Mouse (Mus musculus): Measurements from ENCODE around the gene Reg2. TPM values are rescaled to one million over a fixed set of nuclear protein-coding genes. Genes with fewer than 3 reads are reported as not detected.
"Not testable (repeated sequence)": the region's sequence is repeated elsewhere in the genome, so short reads cannot be mapped to it uniquely, and the experiment has no call there.

Gene Reg2
- polyA plus RNA-seq (2015; fragmentation: Nextera tagmentation; extraction: Ambion mirVana), result not detected in 2 replicates

GRCm38 (mm10) chr6:78395323-78395722, at the start of gene Reg2:
TSS of gene Reg2 (plus strand) at chr6:78395623.
- not testable (repeated sequence) for H3K4me1 ChIP-seq; H3K27ac ChIP-seq; ATAC-seq (ENCODE audit: borderline replicate concordance, extremely low read depth, low FRiP score, low TSS enrichment); H3K9me3 ChIP-seq; H3K9ac ChIP-seq; H3K4me3 ChIP-seq; H3K36me3 ChIP-seq; H3K27me3 ChIP-seq; H3K4me2 ChIP-seq
- WGBS, result 92% methylated on average over 5 of the region's 17 CpGs

- no peaks in the 10 kb centered on the region for H3K36me3 ChIP-seq
- no peak overlapping the region for H3K27ac ChIP-seq
- no peaks in the 10 kb centered on the region for H3K27me3 ChIP-seq
- H3K4me1 ChIP-seq, result no peaks in the 10 kb centered on the region
- no peak overlapping the region for H3K4me2 ChIP-seq
- WGBS, result 44% methylated on average over 2 of the region's 2 CpGs
- H3K9me3 ChIP-seq, result no peaks in the 10 kb centered on the region
- H3K9ac ChIP-seq, result no peak overlapping the region
- ATAC-seq (ENCODE audit: borderline replicate concordance, extremely low read depth, low FRiP score, low TSS enrichment), result no peak
- no peak overlapping the region for H3K4me3 ChIP-seq
Measured at GRCm38 (mm10) chr6:78361971-78362563, 33.4 kb upstream of the Reg2 start.

GRCm38 (mm10) chr6:78370357-78370756, 25.1 kb upstream of the Reg2 start, which contains the start of gene Reg3b:
TSS of gene Reg3b (plus strand) at chr6:78370657.
- no peaks in the 10 kb centered on the region for H3K9me3 ChIP-seq
- H3K9ac ChIP-seq, result no peak within 1 kb of the TSS
- no peaks in the 10 kb centered on the region for H3K4me1 ChIP-seq
- no peak within 1 kb of the TSS for H3K4me3 ChIP-seq
- no peak within 1 kb of the TSS for H3K4me2 ChIP-seq
- ATAC-seq (ENCODE audit: borderline replicate concordance, extremely low read depth, low FRiP score, low TSS enrichment), result no peak
- no peaks in the 10 kb centered on the region for H3K27me3 ChIP-seq
- H3K27ac ChIP-seq, result no peak within 1 kb of the TSS
- no peaks in the 10 kb centered on the region for H3K36me3 ChIP-seq
- 64% methylated on average over 2 of the region's 2 CpGs for WGBS

GRCm38 (mm10) chr6:78378765-78379164, 16.7 kb upstream of the Reg2 start, which contains the start of gene Reg3d:
TSS of gene Reg3d (minus strand) at chr6:78378865.
- Histone ChIP-seq H3K4me1 (no peaks in the 10 kb centered on the region), H3K27me3 (no peaks in the 10 kb centered on the region), H3K4me3 (no peak within 1 kb of the TSS), H3K36me3 (no peaks in the 10 kb centered on the region), H3K4me2 (no peak within 1 kb of the TSS), H3K9ac (no peak within 1 kb of the TSS), H3K27ac (no peak within 1 kb of the TSS), H3K9me3 (no peaks in the 10 kb centered on the region)
- ATAC-seq (ENCODE audit: borderline replicate concordance, extremely low read depth, low FRiP score, low TSS enrichment), result no peak
- WGBS, result 63% methylated on average over 2 of the region's 2 CpGs

- no peaks in the 10 kb centered on the region for H3K4me1 ChIP-seq
- no peaks in the 10 kb centered on the region for H3K27me3 ChIP-seq
- H3K4me3 ChIP-seq, result no peak within 1 kb of the TSS
- no peak within 1 kb of the TSS for H3K27ac ChIP-seq
- no peak within 1 kb of the TSS for H3K4me2 ChIP-seq
- no peaks in the 10 kb centered on the region for H3K36me3 ChIP-seq
- H3K9me3 ChIP-seq, result no peaks in the 10 kb centered on the region
- H3K9ac ChIP-seq, result no peak within 1 kb of the TSS
- ATAC-seq (ENCODE audit: borderline replicate concordance, extremely low read depth, low FRiP score, low TSS enrichment), result no peak
Measured at GRCm38 (mm10) chr6:78380409-78380808, 15.0 kb upstream of the Reg2 start, which contains the start of gene Reg3a. TSS of gene Reg3a (plus strand) at chr6:78380709.

- Histone ChIP-seq H3K4me1 (no peaks in the 10 kb centered on the region), H3K27ac (no peak overlapping the region), H3K4me3 (no peak overlapping the region), H3K9ac (no peak overlapping the region), H3K36me3 (no peaks in the 10 kb centered on the region), H3K9me3 (no peaks in the 10 kb centered on the region), H3K27me3 (no peaks in the 10 kb centered on the region), H3K4me2 (no peak overlapping the region)
- ATAC-seq (ENCODE audit: borderline replicate concordance, extremely low read depth, low FRiP score, low TSS enrichment), result no peak
- 77% methylated on average over 3 of the region's 3 CpGs for WGBS
Measured at GRCm38 (mm10) chr6:78385609-78386008, 9.8 kb upstream of the Reg2 start.

GRCm38 (mm10) chr6:78422411-78422810, 27.0 kb downstream of the Reg2 start, which contains the start of gene Reg1:
TSS of gene Reg1 (plus strand) at chr6:78422711.
- ATAC-seq (ENCODE audit: borderline replicate concordance, extremely low read depth, low FRiP score, low TSS enrichment); H3K4me2 ChIP-seq; H3K4me3 ChIP-seq; H3K36me3 ChIP-seq; H3K9ac ChIP-seq; H3K4me1 ChIP-seq; H3K27me3 ChIP-seq; H3K9me3 ChIP-seq; H3K27ac ChIP-seq: not testable (repeated sequence)

GRCm38 (mm10) chr6:78425497-78425896, 30.1 kb downstream of the Reg2 start:
- H3K4me1 ChIP-seq, result no peaks in the 10 kb centered on the region
- no peak overlapping the region for H3K4me3 ChIP-seq
- H3K9ac ChIP-seq, result no peak overlapping the region
- no peaks in the 10 kb centered on the region for H3K9me3 ChIP-seq
- 63% methylated on average over 3 of the region's 3 CpGs for WGBS
- no peaks in the 10 kb centered on the region for H3K27me3 ChIP-seq
- H3K36me3 ChIP-seq, result no peaks in the 10 kb centered on the region
- H3K4me2 ChIP-seq, result no peak overlapping the region
- no peak overlapping the region for H3K27ac ChIP-seq
- ATAC-seq (ENCODE audit: borderline replicate concordance, extremely low read depth, low FRiP score, low TSS enrichment), result no peak

GRCm38 (mm10) chr6:78447202-78447601, 51.8 kb downstream of the Reg2 start:
- no peaks in the 10 kb centered on the region for H3K36me3 ChIP-seq
- 54% methylated on average over 1 of the region's 1 CpGs for WGBS
- no peak for ATAC-seq (ENCODE audit: borderline replicate concordance, extremely low read depth, low FRiP score, low TSS enrichment)
- H3K27me3 ChIP-seq, result no peaks in the 10 kb centered on the region
- H3K4me1 ChIP-seq, result no peaks in the 10 kb centered on the region
- H3K9ac ChIP-seq, result no peak overlapping the region
- H3K27ac ChIP-seq, result no peak overlapping the region
- no peak overlapping the region for H3K4me2 ChIP-seq
- no peak overlapping the region for H3K4me3 ChIP-seq
- no peaks in the 10 kb centered on the region for H3K9me3 ChIP-seq

GRCm38 (mm10) chr6:78448409-78448808, 53.0 kb downstream of the Reg2 start:
- no peaks in the 10 kb centered on the region for H3K9me3 ChIP-seq
- H3K36me3 ChIP-seq, result no peaks in the 10 kb centered on the region
- H3K4me3 ChIP-seq, result no peak overlapping the region
- no peaks in the 10 kb centered on the region for H3K4me1 ChIP-seq
- ATAC-seq (ENCODE audit: borderline replicate concordance, extremely low read depth, low FRiP score, low TSS enrichment), result no peak
- no peak overlapping the region for H3K27ac ChIP-seq
- no peak overlapping the region for H3K9ac ChIP-seq
- H3K27me3 ChIP-seq, result no peaks in the 10 kb centered on the region
- H3K4me2 ChIP-seq, result no peak overlapping the region

GRCm38 (mm10) chr6:78452804-78453203, 57.4 kb downstream of the Reg2 start:
- no peak overlapping the region for H3K4me2 ChIP-seq
- ATAC-seq (ENCODE audit: borderline replicate concordance, extremely low read depth, low FRiP score, low TSS enrichment), result no peak
- 87% methylated on average over 2 of the region's 2 CpGs for WGBS

More at GRCm38 (mm10) chr6:78452804-78453203, 57.4 kb downstream of the Reg2 start:
- no peak overlapping the region for H3K4me3 ChIP-seq
- H3K36me3 ChIP-seq, result no peaks in the 10 kb centered on the region
- H3K9me3 ChIP-seq, result no peaks in the 10 kb centered on the region
- H3K27me3 ChIP-seq, result no peaks in the 10 kb centered on the region
- H3K9ac ChIP-seq, result no peak overlapping the region
- H3K4me1 ChIP-seq, result no peaks in the 10 kb centered on the region
- no peak overlapping the region for H3K27ac ChIP-seq

Measured in lung, embryonic 15.5 days (tissue).